Mouse (Mus musculus): ENCODE measurements at regions not wholly inside any gene's neighbourhood (a gene's known extent, or its start where the extent isn't known, plus 50 kb on each side); places are given as distances from the start of the nearest gene placed in this dataset.
"Not testable (repeated sequence)": the region's sequence is repeated elsewhere in the genome, so short reads cannot be mapped to it uniquely, and the experiment has no call there.

DNA sequence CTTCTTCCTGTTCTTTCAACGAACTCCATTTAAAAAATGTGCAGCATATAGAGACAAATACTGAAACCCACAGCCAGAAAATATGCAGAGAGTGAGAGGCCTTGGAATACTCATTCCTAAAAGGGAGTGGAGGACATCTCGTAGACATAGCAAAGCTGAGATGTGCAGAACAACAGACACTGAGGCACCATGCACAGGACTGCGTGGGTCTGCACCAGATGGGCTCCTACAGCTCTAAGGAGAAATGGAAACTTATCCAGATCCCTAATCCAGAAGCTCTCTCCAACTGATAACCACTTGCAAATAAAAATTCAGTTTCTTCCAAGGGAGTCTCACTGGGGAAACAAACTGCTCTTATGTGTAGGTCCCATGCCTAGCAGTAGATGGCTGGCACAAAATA, 101.6 kb downstream of the Slc25a24 start:
- DNase-seq = no peak

GRCm38 (mm10) chr3:109234275-109234674, 106.2 kb upstream of the Vav3 start:
- DNase-seq = peak; percentile 92

DNA sequence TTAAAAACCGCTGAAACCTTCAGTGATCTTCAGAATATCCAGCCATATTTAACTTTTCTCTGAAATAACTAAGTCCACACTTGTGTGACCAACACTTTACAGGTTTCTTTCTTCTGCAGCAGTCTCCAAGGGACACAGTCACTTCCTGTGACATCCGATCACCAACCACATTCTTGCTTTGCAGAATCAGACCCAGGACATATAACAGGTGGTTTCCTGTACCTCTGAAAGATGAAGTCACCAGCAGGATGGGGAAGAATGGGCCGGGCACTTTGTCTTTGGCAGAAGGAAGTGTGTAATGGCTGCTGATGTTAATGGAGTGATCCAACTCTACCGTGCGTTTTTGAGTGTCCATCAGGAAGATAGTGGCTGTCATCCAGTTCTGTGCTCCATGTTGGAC, 103.5 kb upstream of the Vav3 start:
- DNase-seq = no peak

GRCm38 (mm10) chr3:109243491-109243890, 97.0 kb upstream of the Vav3 start:
- DNase-seq = no peak

DNA sequence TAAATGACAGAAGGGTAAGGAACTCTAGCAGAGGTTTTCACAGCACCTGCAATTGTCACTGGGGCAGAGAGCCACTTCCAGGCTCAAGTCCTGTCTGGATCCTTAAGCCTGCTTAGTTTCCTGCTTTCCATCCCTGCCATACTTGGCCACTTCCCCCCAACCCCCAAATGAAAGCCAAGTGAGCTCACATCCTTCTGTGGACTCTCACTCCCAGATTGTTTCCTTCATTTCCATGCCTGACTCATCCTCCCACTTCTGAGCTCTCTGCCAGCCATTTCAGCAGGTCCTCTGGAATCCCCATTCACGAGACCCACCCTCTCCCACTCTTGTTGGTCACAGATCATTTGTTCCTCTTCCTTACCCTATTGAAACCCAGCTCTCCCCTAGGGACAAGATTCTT, 91.7 kb upstream of the Vav3 start:
- no peak for DNase-seq

DNA sequence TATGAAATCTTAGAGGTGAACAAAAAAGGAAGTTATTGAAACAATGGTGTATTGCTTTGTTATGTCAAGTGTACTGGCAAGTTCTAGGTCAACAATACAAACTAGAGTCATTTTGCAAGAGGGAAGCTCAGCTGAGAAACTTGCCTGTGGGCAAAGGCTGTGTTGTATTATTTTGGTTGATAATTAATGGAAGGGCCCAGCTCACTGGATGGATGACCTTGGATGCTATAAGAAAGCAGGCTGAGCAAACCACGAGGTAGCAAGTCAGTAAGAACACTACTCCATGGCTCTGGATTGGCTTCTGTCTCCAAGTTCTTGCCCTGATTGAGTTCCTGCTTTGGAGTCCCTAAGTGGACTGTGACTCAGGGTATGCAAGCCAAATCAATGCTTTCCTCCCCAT, 91.1 kb upstream of the Vav3 start:
- no peak for DNase-seq

DNA sequence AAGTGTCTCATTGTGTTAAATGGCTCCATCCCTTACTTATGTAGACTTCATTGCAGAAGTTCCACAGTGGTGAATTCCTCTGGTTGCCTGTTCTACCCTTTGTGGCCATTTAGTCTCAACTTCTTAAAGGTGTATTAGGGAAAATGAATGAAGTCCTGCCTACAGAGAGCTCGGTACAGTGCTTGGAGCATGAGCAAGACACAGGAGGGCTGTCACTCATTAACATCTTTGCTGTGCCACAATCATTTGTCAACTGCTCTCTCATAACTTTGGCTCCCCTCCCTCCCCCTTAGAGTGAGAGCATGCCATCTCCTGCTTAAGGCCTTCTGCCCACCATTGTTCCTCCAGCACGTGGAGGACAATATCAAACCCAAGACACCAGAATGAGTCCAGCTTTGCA, 90.5 kb upstream of the Vav3 start:
- no peak for DNase-seq

DNA sequence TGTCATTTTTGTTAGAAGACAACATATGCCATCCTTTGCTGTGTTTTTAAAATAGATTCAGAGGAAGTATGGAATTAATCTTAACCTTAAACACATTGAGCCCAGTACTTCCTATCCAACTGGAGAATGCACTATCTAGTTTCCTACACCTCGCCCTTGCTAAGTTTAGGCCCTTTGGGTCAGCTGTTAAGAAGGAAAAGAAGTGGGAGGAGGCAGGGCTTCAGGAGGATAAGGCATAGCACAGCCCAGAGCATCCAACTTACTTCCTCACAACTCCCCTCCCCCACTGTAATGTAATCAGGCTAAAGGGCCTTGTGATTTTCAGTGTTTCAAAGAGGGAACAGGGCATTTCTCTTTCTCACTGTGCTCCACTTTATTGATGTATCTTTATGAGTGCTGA, 88.7 kb upstream of the Vav3 start:
- DNase-seq = no peak

DNA sequence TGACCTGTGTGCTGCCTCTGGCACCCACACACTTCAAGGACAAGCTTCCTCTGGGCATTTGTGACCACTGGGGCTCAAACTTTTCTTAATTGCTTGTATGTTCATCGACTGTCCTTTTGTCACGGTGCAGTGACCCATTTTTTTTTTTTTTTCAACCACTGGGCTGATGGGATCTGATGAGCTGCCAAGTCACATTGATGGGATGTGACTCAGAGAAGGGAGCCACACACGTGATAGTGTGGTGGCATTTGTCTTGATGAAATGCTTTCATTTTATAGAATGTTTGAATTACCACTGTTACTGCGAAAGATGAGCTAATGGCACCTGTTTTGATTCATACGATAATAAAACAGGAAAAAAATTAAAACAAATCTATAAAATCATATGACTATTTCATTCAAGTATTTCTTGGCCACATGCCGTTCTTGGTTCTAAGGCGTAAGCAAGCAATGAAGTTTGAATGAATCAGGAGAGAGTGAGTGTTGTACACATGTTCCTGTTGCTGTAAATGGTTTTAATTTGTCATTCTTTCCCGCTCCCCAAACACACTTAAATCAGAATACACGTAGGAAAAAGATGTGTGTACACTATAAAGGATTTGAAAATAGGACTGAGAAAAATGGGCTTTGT, 86.3 kb upstream of the Vav3 start:
- DNase-seq = peak; percentile 95

GRCm38 (mm10) chr3:109254957-109255356, 85.5 kb upstream of the Vav3 start:
- peak; percentile 40 for DNase-seq

GRCm38 (mm10) chr3:109256723-109257122, 83.7 kb upstream of the Vav3 start:
- DNase-seq = no peak

- DNase-seq = not testable (repeated sequence)
Observed at GRCm38 (mm10) chr3:109266947-109267346, 73.5 kb upstream of the Vav3 start.

DNA sequence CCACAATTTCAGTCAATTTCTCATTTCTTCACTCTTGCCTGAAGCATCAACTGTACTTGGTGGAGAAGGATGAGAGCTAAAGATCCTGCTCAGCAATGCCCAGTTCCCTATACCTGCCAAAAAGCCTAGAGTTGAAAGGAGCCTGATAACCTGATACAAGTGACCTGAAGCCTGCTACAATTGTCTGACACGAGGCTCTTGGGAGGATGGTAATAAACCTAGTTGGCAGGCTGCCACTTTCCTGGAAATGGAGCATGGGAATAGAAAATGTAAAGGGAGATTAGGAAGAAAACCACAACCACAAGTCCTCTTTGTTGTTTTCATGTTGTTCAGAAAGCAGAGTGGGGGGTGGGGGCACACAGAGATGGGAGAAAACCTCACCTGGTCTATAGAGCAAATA, 69.7 kb upstream of the Vav3 start:
- peak; percentile 40 for DNase-seq

- peak; percentile 34 for DNase-seq
Observed at GRCm38 (mm10) chr3:109273074-109273801, 67.2 kb upstream of the Vav3 start.

- no peak for DNase-seq
Observed at GRCm38 (mm10) chr3:109273802-109274155, 66.7 kb upstream of the Vav3 start.

DNA sequence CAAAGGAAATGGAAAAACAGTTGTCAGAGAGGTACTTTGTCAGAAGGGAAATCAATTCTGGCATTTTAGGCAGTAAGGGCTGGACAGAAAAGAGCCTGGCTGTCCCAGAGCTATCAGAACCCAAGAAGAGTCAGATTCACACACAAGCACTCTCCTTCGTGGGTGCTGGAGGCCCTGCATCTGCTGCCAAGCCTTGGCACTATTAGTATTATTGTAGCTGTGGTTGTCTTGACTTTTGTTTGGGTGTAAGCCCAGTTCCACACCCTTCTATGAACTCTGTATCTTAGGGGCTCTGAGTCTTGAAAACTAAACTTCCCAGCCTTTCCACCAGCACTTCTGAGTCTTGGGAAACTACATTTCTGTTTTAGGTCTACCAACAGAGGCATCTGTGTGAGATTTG, 61.4 kb upstream of the Vav3 start:
- DNase-seq = no peak

DNA sequence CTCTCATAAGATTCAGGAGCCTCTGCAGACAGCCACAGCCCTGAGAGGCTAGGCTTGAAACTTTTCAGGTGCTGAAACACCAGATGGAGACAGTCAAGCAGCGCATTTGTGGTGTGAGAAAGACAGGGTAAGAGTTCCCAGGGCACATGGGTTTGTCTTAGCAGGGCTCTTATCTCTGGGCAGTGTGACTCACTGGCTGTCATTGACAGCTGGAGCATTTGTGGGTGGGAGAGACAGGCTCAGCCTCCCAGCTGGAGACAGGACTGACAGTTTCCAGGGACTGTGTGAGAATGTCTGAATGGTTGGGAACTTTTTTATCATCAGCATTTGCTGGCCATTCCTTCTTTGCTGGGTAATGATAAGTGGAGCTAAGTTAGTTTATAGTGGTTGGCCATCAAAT, 53.9 kb upstream of the Vav3 start:
- no peak for DNase-seq
